Mouse (Mus musculus): ENCODE measurements around the gene Gpr4.

DNA sequence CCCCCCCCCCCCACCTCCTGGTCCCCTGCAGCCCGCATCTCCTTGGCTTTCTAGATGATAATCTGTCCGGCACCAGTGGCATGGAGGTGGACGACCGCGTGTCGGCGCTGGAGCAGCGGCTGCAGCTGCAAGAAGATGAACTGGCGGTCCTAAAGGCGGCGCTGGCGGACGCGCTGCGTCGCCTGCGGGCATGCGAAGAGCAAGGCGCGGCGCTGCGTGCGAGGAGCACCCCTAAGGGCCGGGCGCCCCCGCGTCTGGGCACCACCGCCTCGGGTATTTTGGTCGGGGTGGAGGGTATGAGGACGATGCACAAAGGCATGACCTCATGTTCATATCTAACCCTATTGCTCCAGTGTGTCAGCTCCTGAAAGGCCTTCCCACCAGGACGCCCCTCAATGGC is 33.2 kb upstream of the Gpr4 start:
- TF ChIP-seq CTCF (IDR thresholded peaks at IDR 0.05; ENCODE audit: low read depth, low read length): peak; percentile 94
- no peak for TF ChIP-seq POLR2A (IDR thresholded peaks at IDR 0.05; ENCODE audit: insufficient read depth, low read length)

Measured in ES-Bruce4 (cell line).